Mouse (Mus musculus) neural tube, embryonic 15.5 days (tissue): ENCODE data around the gene Pabpn1l. TPM values are rescaled to one million over a fixed set of nuclear protein-coding genes. Genes with fewer than 3 reads are reported as not detected.

ENCODE experiments used
- ATAC-seq: fragments of 200-750 bp; cut with Nextera tagmentation; 2 replicates; pipeline ENCODE4 v1.8.0; 2017; ENCODE audit warnings: mild to moderate bottlenecking, moderate TSS enrichment, moderate library complexity; ENCODE audit not compliant: low FRiP score
- H3K27ac ChIP-seq: fragments of 300-500 bp; sonication (generic); replicated peaks from 2 replicates; pipeline ENCODE4 v1.5.1; 2015; ENCODE audit warnings: mild to moderate bottlenecking, inconsistent platforms
- H3K27me3 ChIP-seq: fragments of 300-500 bp; sonication (generic); replicated peaks from 2 replicates; pipeline ENCODE4 v1.6.1; 2015; ENCODE audit warnings: inconsistent platforms
- H3K36me3 ChIP-seq: fragments of 300-500 bp; sonication (generic); 2 replicates; pipeline ENCODE4 v1.6.1; 2015; ENCODE audit warnings: inconsistent platforms
- H3K4me1 ChIP-seq: fragments of 300-500 bp; sonication (generic); 2 replicates; pipeline ENCODE4 v1.6.1; 2015; ENCODE audit warnings: inconsistent platforms
- H3K4me2 ChIP-seq: fragments of 300-500 bp; sonication (generic); 2 replicates; pipeline ENCODE4 v1.6.1; 2015; ENCODE audit warnings: inconsistent platforms, mild to moderate bottlenecking, moderate library complexity
- H3K4me3 ChIP-seq: fragments of 300-500 bp; sonication (generic); replicated peaks from 2 replicates; pipeline ENCODE4 v1.5.1; 2015; ENCODE audit warnings: mild to moderate bottlenecking, inconsistent platforms
- H3K9ac ChIP-seq: fragments of 300-500 bp; sonication (generic); replicated peaks from 2 replicates; pipeline ENCODE4 v1.6.1; 2015; ENCODE audit warnings: mild to moderate bottlenecking, inconsistent platforms
- H3K9me3 ChIP-seq: fragments of 300-500 bp; sonication (generic); replicated peaks from 2 replicates; pipeline ENCODE4 v1.6.1; 2016; ENCODE audit warnings: inconsistent platforms
- WGBS: fragments of 180-500 bp; shearing (Covaris S2); methylation state at CpG from one replicate; pipeline ENCODE4 v1.1.7; 2015; ENCODE audit warnings: mixed read lengths; 5-methylcytosine and 5-hydroxymethylcytosine counted together
- polyA plus RNA-seq: library from polyadenylated mRNA; unstranded; fragments of >200 nt; fragmentation: Nextera tagmentation; extraction: Ambion mirVana; gene quantifications from 2 replicates; pipeline ENCODE4 v1.2.1, GENCODE M21; 2015

Pabpn1l gene
- polyA plus RNA-seq, 1 experiment from 2014 or later: 0.14 TPM

DNA sequence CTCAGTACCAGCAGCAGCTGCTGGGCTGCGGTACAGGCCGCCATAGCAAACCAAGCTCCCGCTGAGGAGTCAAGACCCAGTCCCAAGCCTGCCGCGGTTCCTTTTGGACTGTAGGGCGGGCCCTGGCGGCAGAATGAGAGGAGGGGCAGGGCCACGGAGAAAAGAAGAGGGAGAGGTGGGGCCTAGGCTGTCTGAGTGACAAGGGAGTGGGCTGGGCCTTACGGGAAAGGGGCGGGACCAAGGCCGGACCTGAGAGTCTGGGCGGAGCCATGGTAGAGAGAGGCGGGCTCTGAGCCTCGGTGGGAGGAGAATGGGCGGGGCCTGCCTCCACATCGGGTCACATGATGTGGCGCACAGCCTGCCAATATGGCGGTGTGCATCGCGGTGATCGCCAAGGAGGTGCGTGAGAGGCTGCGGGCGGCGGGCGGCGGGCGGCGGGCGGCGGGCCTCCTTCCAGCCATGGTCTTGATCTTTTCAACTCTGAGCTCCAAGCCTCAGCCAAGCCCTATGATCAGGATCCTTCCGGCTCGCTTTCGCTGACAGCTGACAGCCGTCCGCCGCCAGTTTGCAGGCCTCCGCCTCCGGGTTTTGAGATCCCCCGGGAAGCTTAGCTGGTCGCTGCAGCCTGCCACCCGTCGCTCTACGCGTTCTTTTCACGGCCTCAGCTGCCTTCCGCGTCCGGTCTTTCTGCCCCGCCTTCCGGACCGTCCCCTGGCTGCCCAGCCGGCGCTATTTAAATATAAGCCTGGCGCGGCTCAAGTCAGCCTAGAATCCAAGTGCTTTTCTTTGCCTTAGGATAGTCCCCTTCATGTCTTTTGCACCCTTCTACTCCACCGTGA lies 11.0 kb downstream of the Pabpn1l start, which contains the start of the genes Galns and Trappc2l:
Galns (minus strand) TSS at position 169 of the 839 bp plus-strand sequence.
Trappc2l (plus strand) TSS at position 346 of the 839 bp plus-strand sequence.
- H3K9me3 ChIP-seq: no peaks in the 10 kb centered on the region
- H3K27ac ChIP-seq: peak within 1 kb of the TSS; percentile 90
- peak within 1 kb of the TSS; percentile 80 for H3K9ac ChIP-seq
- H3K4me1 ChIP-seq: peaks cover 22% of the 10 kb centered on the region
- ATAC-seq: peak; percentile 98
- no peaks in the 10 kb centered on the region for H3K27me3 ChIP-seq
- peak within 1 kb of the TSS; percentile 83 for H3K4me2 ChIP-seq
- peaks cover 6% of the 10 kb centered on the region; the same call in 1 of the 2 replicates for H3K36me3 ChIP-seq
- under 1% methylated on average over 55 of the region's 57 CpGs for WGBS
- peak within 1 kb of the TSS; percentile 62 for H3K4me3 ChIP-seq

DNA sequence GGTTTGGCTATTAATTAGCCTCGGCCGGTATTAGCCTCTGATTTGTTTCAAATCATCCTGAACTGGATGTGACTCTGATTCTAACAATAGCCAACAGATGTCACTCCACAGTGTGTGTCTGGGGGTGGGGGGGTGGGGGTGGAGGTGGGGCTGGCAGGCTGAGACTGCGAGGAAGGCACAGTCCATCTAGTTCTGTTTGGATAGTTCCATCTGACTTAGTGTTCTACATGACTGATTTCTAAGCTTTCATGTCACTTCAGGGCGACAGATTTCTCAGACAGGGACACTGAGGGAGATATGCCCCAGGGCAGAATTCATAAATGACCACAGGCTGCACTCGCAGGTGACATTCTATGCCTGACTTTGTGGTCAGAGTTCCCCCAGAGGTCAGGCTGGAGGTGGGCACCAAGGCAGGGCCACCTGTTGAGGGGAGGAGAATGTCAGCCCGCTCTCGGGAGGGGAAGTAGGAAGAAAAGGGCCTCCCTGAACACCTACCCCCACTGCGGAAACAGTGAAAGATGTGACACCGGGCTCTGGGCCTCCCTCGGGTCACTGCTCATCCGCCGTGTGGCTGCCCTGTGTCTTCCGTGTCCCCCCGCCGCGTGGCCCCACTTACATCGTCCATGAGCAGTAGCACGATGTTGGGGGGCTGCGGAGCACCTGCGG lies 11.8 kb downstream of the Pabpn1l start:
- Histone ChIP-seq H3K4me1 (peaks cover 22% of the 10 kb centered on the region), H3K9ac (peak overlapping the region; percentile 71), H3K4me2 (peak overlapping the region; percentile 83), H3K27me3 (no peaks in the 10 kb centered on the region), H3K9me3 (no peaks in the 10 kb centered on the region), H3K4me3 (peak overlapping the region; percentile 62), H3K36me3 (peaks cover 6% of the 10 kb centered on the region; the same call in 1 of the 2 replicates), H3K27ac (peak overlapping the region; percentile 69)
- WGBS: 2% methylated on average over 20 of the region's 20 CpGs
- ATAC-seq: peak; percentile 2

GRCm38 (mm10) chr8:122610209-122610608 lies 12.3 kb downstream of the Pabpn1l start:
- H3K4me3 ChIP-seq: 0 out of 2 replicates have a peak overlapping the region, but pooled peaks have one; percentile 62
- 61% methylated on average over 4 of the region's 4 CpGs for WGBS
- H3K9me3 ChIP-seq: no peaks in the 10 kb centered on the region
- no peak overlapping the region for H3K27ac ChIP-seq
- H3K4me2 ChIP-seq: peak overlapping the region; percentile 83
- no peaks in the 10 kb centered on the region for H3K27me3 ChIP-seq
- ATAC-seq: no peak
- H3K36me3 ChIP-seq: peaks cover 4% of the 10 kb centered on the region; the same call in 1 of the 2 replicates
- no peak overlapping the region for H3K9ac ChIP-seq
- peaks cover 22% of the 10 kb centered on the region for H3K4me1 ChIP-seq

GRCm38 (mm10) chr8:122606810-122607209 lies 15.7 kb downstream of the Pabpn1l start:
- Histone ChIP-seq H3K4me1 (peaks cover 8% of the 10 kb centered on the region), H3K27ac (no peak overlapping the region), H3K27me3 (no peaks in the 10 kb centered on the region), H3K9ac (no peak overlapping the region), H3K4me3 (no peak overlapping the region), H3K36me3 (no peaks in the 10 kb centered on the region), H3K9me3 (no peaks in the 10 kb centered on the region), H3K4me2 (no peak overlapping the region)
- no peak for ATAC-seq
- 91% methylated on average over 11 of the region's 12 CpGs for WGBS

DNA sequence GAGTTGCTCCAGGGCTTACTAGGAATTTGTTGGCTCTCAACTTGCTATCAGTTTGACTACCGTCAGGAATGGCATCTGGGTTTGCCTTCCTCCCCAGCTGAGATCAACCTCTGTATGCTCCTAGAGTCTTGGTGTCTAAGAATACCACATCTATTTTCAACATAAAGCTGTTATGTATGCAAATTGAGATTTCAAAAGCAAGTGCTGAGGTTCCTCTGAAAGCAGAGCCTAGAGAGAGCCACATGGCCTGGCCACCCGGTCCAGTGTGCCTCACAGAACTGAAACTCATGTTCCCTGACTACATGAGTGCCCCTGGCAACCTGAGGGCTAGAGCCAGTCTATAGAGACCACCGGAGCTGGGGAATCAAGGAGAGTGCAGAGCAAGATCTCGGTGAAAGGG lies 17.2 kb downstream of the Pabpn1l start:
- H3K4me2 ChIP-seq: no peak overlapping the region
- H3K27ac ChIP-seq: no peak overlapping the region
- no peaks in the 10 kb centered on the region for H3K36me3 ChIP-seq
- H3K27me3 ChIP-seq: no peaks in the 10 kb centered on the region
- H3K9me3 ChIP-seq: no peaks in the 10 kb centered on the region
- no peak overlapping the region for H3K4me3 ChIP-seq
- ATAC-seq: no peak
- H3K9ac ChIP-seq: no peak overlapping the region
- 84% methylated on average over 4 of the region's 4 CpGs for WGBS
- H3K4me1 ChIP-seq: 0 out of 2 replicates have a peak, but pooled peaks cover 1% of the 10 kb centered on the region

- WGBS: 20% methylated on average over 1 of the region's 1 CpGs
- H3K36me3 ChIP-seq: no peaks in the 10 kb centered on the region
- no peaks in the 10 kb centered on the region for H3K27me3 ChIP-seq
- H3K27ac ChIP-seq: no peak overlapping the region
- H3K9me3 ChIP-seq: no peaks in the 10 kb centered on the region
- H3K4me3 ChIP-seq: no peak overlapping the region
- no peak overlapping the region for H3K9ac ChIP-seq
- H3K4me2 ChIP-seq: no peak overlapping the region
- H3K4me1 ChIP-seq: no peaks in the 10 kb centered on the region
- no peak for ATAC-seq
Observed at GRCm38 (mm10) chr8:122604640-122605039, 17.9 kb downstream of the Pabpn1l start.

GRCm38 (mm10) chr8:122600666-122601065 lies 21.9 kb downstream of the Pabpn1l start:
- Histone ChIP-seq H3K27me3 (no peaks in the 10 kb centered on the region), H3K9ac (no peak overlapping the region), H3K27ac (no peak overlapping the region), H3K4me3 (no peak overlapping the region), H3K36me3 (no peaks in the 10 kb centered on the region), H3K9me3 (no peaks in the 10 kb centered on the region), H3K4me2 (no peak overlapping the region), H3K4me1 (no peaks in the 10 kb centered on the region)
- no peak for ATAC-seq
- WGBS: 85% methylated on average over 9 of the region's 9 CpGs

DNA sequence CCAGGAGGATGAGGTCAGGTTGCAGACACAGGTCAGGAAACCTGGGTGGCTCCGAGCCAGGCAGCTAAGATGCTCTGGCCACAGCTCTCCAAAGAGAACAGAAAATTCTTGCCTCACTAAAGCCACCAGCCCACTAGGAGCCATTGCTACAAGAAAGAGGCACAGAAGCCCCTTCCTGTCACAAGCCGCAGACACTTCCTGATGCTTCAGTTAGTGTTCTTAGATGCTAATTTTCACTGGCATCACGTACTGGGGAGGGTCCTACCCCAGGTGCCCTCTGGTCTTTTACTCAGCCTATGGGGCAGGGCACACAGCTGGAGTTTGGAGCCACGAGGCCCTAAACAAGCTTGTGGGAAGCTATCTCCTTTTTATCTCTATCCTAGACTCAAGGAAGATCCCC lies 26.5 kb downstream of the Pabpn1l start:
- Histone ChIP-seq H3K9ac (no peak overlapping the region), H3K4me1 (peaks cover 9% of the 10 kb centered on the region; the same call in 1 of the 2 replicates), H3K4me3 (no peak overlapping the region), H3K27me3 (no peaks in the 10 kb centered on the region), H3K36me3 (no peaks in the 10 kb centered on the region), H3K9me3 (no peaks in the 10 kb centered on the region), H3K27ac (no peak overlapping the region), H3K4me2 (no peak overlapping the region)
- 59% methylated on average over 4 of the region's 4 CpGs for WGBS
- ATAC-seq: no peak

- Histone ChIP-seq H3K27me3 (no peaks in the 10 kb centered on the region), H3K27ac (no peak overlapping the region), H3K9ac (0 out of 2 replicates have a peak overlapping the region, but pooled peaks have one; percentile 2), H3K36me3 (no peaks in the 10 kb centered on the region), H3K9me3 (no peaks in the 10 kb centered on the region), H3K4me3 (no peak overlapping the region), H3K4me2 (no peak overlapping the region), H3K4me1 (peaks cover 9% of the 10 kb centered on the region; the same call in 1 of the 2 replicates)
- no peak for ATAC-seq
- 61% methylated on average over 19 of the region's 19 CpGs for WGBS
Observed at GRCm38 (mm10) chr8:122593783-122594507, 28.6 kb downstream of the Pabpn1l start.

DNA sequence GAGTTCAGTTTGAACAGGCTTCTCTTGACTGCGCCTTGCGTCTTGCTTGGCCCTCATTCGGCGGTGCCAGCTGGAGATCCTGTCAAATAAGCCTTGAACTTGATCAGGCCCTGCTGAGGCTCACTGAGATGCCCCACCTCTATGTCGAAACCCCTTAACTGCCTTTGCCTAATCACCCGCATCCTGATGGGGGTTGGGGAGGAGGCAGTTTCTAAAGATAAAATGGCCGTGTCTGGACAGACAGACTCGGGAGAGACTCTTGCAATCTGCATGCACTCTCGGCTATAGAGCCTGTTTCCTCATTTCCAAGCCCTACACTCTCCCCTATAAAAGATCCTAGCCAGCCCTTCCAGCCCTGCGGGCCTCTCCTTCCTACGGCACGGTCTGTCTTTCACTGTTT lies 29.3 kb downstream of the Pabpn1l start:
- H3K27ac ChIP-seq: no peak overlapping the region
- no peaks in the 10 kb centered on the region for H3K27me3 ChIP-seq
- no peak overlapping the region for H3K4me3 ChIP-seq
- ATAC-seq: no peak
- no peaks in the 10 kb centered on the region for H3K9me3 ChIP-seq
- no peak overlapping the region for H3K9ac ChIP-seq
- H3K4me2 ChIP-seq: no peak overlapping the region
- H3K36me3 ChIP-seq: no peaks in the 10 kb centered on the region
- H3K4me1 ChIP-seq: peaks cover 9% of the 10 kb centered on the region; the same call in 1 of the 2 replicates
- WGBS: 53% methylated on average over 12 of the region's 12 CpGs

DNA sequence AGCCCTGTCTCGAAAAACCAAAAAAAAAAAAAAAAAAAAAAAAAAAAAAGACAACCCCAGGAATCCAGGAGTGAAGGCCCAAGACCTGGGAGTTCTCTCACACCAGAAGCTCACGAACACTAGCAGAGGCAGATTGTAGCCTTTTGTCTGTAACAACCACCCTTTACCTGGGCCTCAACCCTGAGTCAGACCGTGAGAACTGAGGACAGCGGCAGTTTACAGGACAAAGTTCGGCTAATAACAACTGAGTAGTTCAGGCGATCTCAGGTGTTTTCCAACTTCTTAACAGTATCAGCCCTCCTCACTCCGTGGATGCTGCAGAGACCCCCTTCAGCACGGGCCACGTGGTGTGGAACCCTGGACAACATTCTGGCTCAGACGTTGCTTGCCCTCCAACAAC lies 35.8 kb downstream of the Pabpn1l start:
- no peak overlapping the region for H3K4me3 ChIP-seq
- H3K27ac ChIP-seq: no peak overlapping the region
- 82% methylated on average over 10 of the region's 10 CpGs for WGBS
- no peak overlapping the region for H3K4me2 ChIP-seq
- no peaks in the 10 kb centered on the region for H3K9me3 ChIP-seq
- no peaks in the 10 kb centered on the region for H3K36me3 ChIP-seq
- H3K9ac ChIP-seq: no peak overlapping the region
- ATAC-seq: no peak
- H3K27me3 ChIP-seq: 0 out of 2 replicates have a peak, but pooled peaks cover 2% of the 10 kb centered on the region
- H3K4me1 ChIP-seq: peaks cover 10% of the 10 kb centered on the region; the same call in 1 of the 2 replicates
